Mouse (Mus musculus) liver, embryonic 14.5 days (tissue): ENCODE measurements around the gene Zfp866. TPM values are rescaled to one million over a fixed set of nuclear protein-coding genes. Genes with fewer than 3 reads are reported as not detected.

Experiments
- ATAC-seq: fragments of 200-750 bp; cut with Nextera tagmentation; 2 replicates; pipeline ENCODE4 v1.8.0; 2017; ENCODE audit warnings: moderate number of reproducible peaks, mild to moderate bottlenecking, moderate library complexity; ENCODE audit not compliant: insufficient read depth
- DNase-seq, 3 experiments: peaks; one replicate each; pipeline ENCODE4 v3.0.0-alpha.2; 2012 to 2013; ENCODE audit warnings: low read depth in 3 of 3, low spot score in 3 of 3
- H3K27ac ChIP-seq: fragments of 300-500 bp; sonication (generic); 2 replicates; pipeline ENCODE4 v1.5.1; 2014; ENCODE audit warnings: moderate library complexity, mild to moderate bottlenecking, control low read depth, inconsistent platforms
- H3K27me3 ChIP-seq: fragments of 300-500 bp; sonication (generic); 2 replicates; pipeline ENCODE4 v1.6.1; 2014; ENCODE audit warnings: mild to moderate bottlenecking, low read length, moderate library complexity; ENCODE audit not compliant: control insufficient read depth, insufficient read depth
- H3K36me3 ChIP-seq: fragments of 300-500 bp; sonication (generic); replicated peaks from 2 replicates; pipeline ENCODE4 v1.6.1; 2014; ENCODE audit warnings: low read depth; ENCODE audit not compliant: control insufficient read depth, insufficient read depth
- H3K4me1 ChIP-seq, 2 experiments: fragments of 200-500 bp in 1 of 2; fragments of 300-500 bp in 1 of 2; sonication (generic) in 1 of 2; replicated peaks; 2 replicates each; pipeline ENCODE4 v1.6.1; 2012 to 2014; ENCODE audit warnings: antibody characterized with exemption in 1 of 2, inconsistent platforms in 1 of 2, low read length in 1 of 2; ENCODE audit not compliant: control insufficient read depth in 2 of 2, insufficient read depth in 2 of 2
- H3K4me2 ChIP-seq: fragments of 300-500 bp; sonication (generic); 2 replicates; pipeline ENCODE4 v1.6.1; 2014; ENCODE audit warnings: low read depth, mild to moderate bottlenecking, control low read depth, moderate library complexity
- H3K4me3 ChIP-seq, 2 experiments: fragments of 200-500 bp in 1 of 2; fragments of 300-500 bp in 1 of 2; sonication (generic) in 1 of 2; 2 replicates each; pipeline ENCODE4 v1.5.1; 2012 to 2014; ENCODE audit warnings: low read depth in 2 of 2, low read length in 2 of 2, mild to moderate bottlenecking in 2 of 2, control low read depth in 1 of 2, inconsistent platforms in 1 of 2, moderate library complexity in 1 of 2; ENCODE audit not compliant: insufficient read depth in 1 of 2
- H3K9ac ChIP-seq: fragments of 300-500 bp; sonication (generic); replicated peaks from 2 replicates; pipeline ENCODE4 v1.6.1; 2014; ENCODE audit warnings: mild to moderate bottlenecking, control low read depth, moderate library complexity
- H3K9me3 ChIP-seq: fragments of 300-500 bp; sonication (generic); 2 replicates; pipeline ENCODE4 v1.6.1; 2016; ENCODE audit warnings: low read length, mixed read lengths; ENCODE audit not compliant: control insufficient read depth
- CTCF ChIP-seq: IDR thresholded peaks from 2 replicates; pipeline ENCODE4 v1.5.1; 2016; ENCODE audit warnings: antibody characterized with exemption, low read depth, control low read depth
- EP300 ChIP-seq: IDR thresholded peaks from 2 replicates; pipeline ENCODE4 v1.6.1; 2016; ENCODE audit warnings: antibody characterized with exemption, low read depth
- WGBS: fragments of 180-500 bp; shearing (Covaris S2); extraction: QIAGEN DNeasy Blood & Tissue Kit; methylation state at CpG from one replicate; pipeline ENCODE4 v1.1.7; 2014; ENCODE audit not compliant: insufficient replicate concordance; 5-methylcytosine and 5-hydroxymethylcytosine counted together
- polyA plus RNA-seq, 2 experiments: library from polyadenylated mRNA; depleted of rRNA in 1 of 2; stranded (reverse) in 1 of 2; unstranded in 1 of 2; fragments of >200 nt; fragmentation: Nextera tagmentation in 1 of 2; extraction: Ambion mirVana in 1 of 2; gene quantifications; 2 replicates each; pipeline versions ENCODE4 v1.2.1 to v1.2.3; 2012 to 2014

Zfp866 gene
- polyA plus RNA-seq, 2 experiments: 5.8 to 6.0 TPM

GRCm38 (mm10) chr8:69799261-69799660, 8.3 kb upstream of the Zfp866 start:
- no peak overlapping the region for H3K4me3 ChIP-seq
- H3K36me3 ChIP-seq: peaks cover 91% of the 10 kb centered on the region
- no peak for ATAC-seq
- TF ChIP-seq CTCF (no peak), EP300 (no peak)
- no peaks in the 10 kb centered on the region for H3K4me1 ChIP-seq
- H3K27me3 ChIP-seq: no peaks in the 10 kb centered on the region
- no peak overlapping the region for H3K9ac ChIP-seq
- no peaks in the 10 kb centered on the region for H3K9me3 ChIP-seq
- H3K27ac ChIP-seq: no peak overlapping the region
- DNase-seq: no peak
- H3K4me2 ChIP-seq: no peak overlapping the region
- WGBS: 80% methylated on average over 8 of the region's 8 CpGs

- H3K9ac ChIP-seq: no peak overlapping the region
- peaks cover 83% of the 10 kb centered on the region for H3K36me3 ChIP-seq
- ATAC-seq (no peak), DNase-seq (no peak)
- H3K4me2 ChIP-seq: no peak overlapping the region
- no peak overlapping the region for H3K4me3 ChIP-seq
- peaks cover 0 to 3% of the 10 kb centered on the region in 2 experiments; a peak in 2 of 4 replicates for H3K4me1 ChIP-seq
- H3K9me3 ChIP-seq: no peaks in the 10 kb centered on the region
- WGBS: 81% methylated on average over 10 of the region's 10 CpGs
- no peaks in the 10 kb centered on the region for H3K27me3 ChIP-seq
- H3K27ac ChIP-seq: no peak overlapping the region
- TF ChIP-seq EP300: no peak
- no peak for TF ChIP-seq CTCF
Measured at GRCm38 (mm10) chr8:69797661-69798060, 6.7 kb upstream of the Zfp866 start.

- TF ChIP-seq CTCF (no peak), EP300 (no peak)
- 88% methylated on average over 16 of the region's 16 CpGs for WGBS
- no peaks in the 10 kb centered on the region for H3K9me3 ChIP-seq
- H3K4me1 ChIP-seq: peaks cover 8 to 10% of the 10 kb centered on the region in 2 experiments
- H3K36me3 ChIP-seq: peaks cover 74% of the 10 kb centered on the region
- H3K4me2 ChIP-seq: no peak overlapping the region
- no peak for ATAC-seq
- no peak overlapping the region for H3K4me3 ChIP-seq
- H3K9ac ChIP-seq: no peak overlapping the region
- H3K27ac ChIP-seq: no peak overlapping the region
- no peaks in the 10 kb centered on the region for H3K27me3 ChIP-seq
- no peak for DNase-seq
Measured at GRCm38 (mm10) chr8:69796721-69797345, 5.9 kb upstream of the Zfp866 start.

GRCm38 (mm10) chr8:69794901-69795300, 3.9 kb upstream of the Zfp866 start:
- Histone ChIP-seq H3K4me3 (no peak overlapping the region), H3K9me3 (no peaks in the 10 kb centered on the region), H3K27me3 (no peaks in the 10 kb centered on the region), H3K36me3 (peaks cover 58% of the 10 kb centered on the region), H3K27ac (no peak overlapping the region), H3K4me1 (peaks cover 11% of the 10 kb centered on the region in 2 experiments), H3K9ac (no peak overlapping the region), H3K4me2 (no peak overlapping the region)
- ATAC-seq (no peak), DNase-seq (no peak)
- no peak for TF ChIP-seq EP300
- TF ChIP-seq CTCF: no peak
- 87% methylated on average over 6 of the region's 6 CpGs for WGBS

- no peak for DNase-seq
- no peak overlapping the region for H3K4me3 ChIP-seq
- WGBS: 90% methylated on average over 3 of the region's 3 CpGs
- no peak for ATAC-seq
- peaks cover 51% of the 10 kb centered on the region for H3K36me3 ChIP-seq
- H3K4me2 ChIP-seq: no peak overlapping the region
- H3K4me1 ChIP-seq: peaks cover 16 to 19% of the 10 kb centered on the region in 2 experiments
- no peak overlapping the region for H3K27ac ChIP-seq
- TF ChIP-seq EP300: no peak
- no peak for TF ChIP-seq CTCF
- H3K27me3 ChIP-seq: no peaks in the 10 kb centered on the region
- H3K9ac ChIP-seq: no peak overlapping the region
- no peaks in the 10 kb centered on the region for H3K9me3 ChIP-seq
Measured at GRCm38 (mm10) chr8:69794096-69794495, 3.1 kb upstream of the Zfp866 start.
